Mouse (Mus musculus) right cerebral cortex, postnatal 36 days (tissue): ENCODE measurements around the gene Ppig.

ENCODE experiments used
- DNase-seq, 2 experiments: peaks; one replicate each; pipeline ENCODE4 v3.0.0; 2022; ENCODE audit warnings: low spot score in 2 of 2, mixed read lengths in 1 of 2

Gene Ppig

GRCm38 (mm10) chr2:69763340-69763739, 41.0 kb downstream of the Ppig start:
- DNase-seq = no peak

- no peak for DNase-seq
These were observed 42.4 kb downstream of the Ppig start for GRCm38 (mm10) chr2:69764716-69765115.

DNA sequence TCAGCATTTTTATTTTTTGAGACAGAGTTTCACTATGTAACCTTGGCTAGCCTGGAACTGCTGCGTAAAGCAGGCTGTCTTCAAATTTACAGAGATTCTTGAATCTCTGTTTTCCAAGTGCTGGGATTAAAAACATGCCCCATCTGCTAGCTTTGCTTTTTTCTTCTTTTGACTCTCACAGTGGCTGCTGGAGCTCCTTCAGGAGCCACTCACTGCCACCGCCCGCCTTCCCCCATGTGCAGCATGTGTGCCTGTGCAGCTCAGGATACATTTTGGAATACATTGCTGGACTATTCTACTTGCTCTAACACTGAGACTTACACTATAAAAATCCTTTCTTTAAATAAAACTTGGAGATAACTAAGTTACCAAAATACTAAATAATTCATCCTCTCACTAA, 51.0 kb downstream of the Ppig start:
- peak; percentile 13 to 52 for DNase-seq

DNA sequence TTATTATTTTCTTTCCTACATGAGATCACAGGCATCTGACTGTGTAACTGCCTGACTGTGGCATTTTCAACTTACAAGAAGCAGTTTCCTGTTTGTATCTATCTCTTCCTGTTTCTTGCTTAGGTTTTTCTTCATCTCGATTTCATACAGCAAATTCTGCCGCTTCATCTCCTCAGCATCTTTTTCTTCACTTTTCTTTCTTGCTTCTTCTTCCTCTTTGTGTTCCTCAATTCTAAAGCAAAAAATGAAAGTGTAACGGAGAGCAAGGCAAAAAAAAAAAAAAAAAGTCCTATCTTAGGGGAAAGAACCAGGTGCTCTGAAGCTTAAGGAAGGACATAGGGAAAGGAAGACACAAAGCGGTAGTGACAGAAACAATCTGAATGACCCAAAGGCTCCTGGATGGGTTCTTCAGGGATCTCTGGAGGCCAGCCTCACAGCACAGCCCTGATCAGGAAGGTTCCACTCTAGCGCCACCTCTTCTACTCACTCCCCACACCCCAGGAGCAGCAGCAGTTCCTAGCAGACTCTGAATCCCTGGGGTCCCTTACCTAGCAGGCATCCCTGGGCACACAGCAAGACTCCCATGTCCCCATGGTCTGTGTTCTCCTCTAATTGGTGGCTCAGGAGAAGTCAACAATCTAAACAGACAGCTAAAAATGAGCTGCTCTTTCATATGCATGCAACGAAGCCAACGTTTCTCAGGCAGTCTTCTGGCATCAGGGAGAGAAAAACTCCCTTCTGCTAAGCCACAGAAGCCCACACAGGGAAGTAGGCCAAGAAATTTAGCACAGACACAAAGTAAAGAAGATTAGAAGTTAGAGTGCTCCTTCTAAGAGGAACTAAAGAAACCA, 55.9 kb downstream of the Ppig start:
- no peak for DNase-seq

- DNase-seq = no peak
These were observed 56.5 kb downstream of the Ppig start for GRCm38 (mm10) chr2:69778836-69779177.

DNA sequence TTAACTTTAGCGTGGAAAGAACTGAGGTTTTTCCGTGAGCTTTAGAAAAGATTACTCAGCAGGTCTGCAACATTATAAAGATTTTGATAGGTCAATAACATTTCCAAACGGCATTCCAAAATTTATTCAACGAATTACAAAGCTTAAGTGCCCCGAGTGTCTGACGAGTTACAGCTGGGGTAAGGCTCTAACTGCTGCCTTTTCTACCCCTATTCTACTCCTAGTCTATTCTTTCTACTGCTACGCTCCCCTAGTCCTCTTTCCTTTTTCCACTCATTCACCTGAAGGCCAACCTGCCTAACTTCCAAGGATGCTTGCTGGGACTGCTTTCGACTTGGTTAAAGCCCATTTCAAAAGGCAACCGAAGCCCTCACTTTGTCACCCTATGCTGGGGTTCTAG, 66.6 kb downstream of the Ppig start:
- no peak for DNase-seq

DNA sequence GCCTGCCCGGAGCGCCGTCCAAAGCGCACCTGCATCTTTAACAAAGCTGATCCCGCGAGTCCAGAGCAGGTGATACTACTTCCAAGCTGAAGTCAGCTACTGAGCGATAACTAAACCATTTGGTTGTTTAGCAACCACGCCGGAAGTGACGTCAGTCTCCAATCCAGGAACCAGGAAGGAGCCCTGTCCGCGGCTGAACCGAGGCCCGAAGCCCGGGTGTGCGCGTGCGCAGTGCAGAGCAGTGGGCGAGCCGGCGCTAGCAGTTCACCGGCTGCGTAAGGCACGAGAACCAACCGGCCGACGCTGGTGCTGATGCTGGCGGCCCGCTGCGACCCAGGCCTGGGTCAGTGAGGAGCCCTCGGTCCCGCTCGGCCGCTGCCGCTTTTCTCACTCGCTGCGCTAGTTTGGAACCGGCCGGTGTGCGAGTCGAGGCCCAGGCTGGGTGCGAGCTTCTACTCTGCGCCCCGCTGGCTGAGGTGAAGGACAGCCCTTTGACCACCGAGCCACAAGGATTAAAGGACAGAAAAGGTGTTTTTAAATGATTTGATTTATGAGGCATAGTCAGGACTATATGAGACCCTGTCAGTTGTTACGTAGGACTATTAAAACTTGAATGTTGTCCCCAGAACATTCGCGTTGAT, 67.2 kb downstream of the Ppig start, which contains the start of the genes Ccdc173 and Phospho2:
TSS of gene Ccdc173 (minus strand) at position 147 of the 641 bp plus-strand sequence.
TSS of gene Phospho2 (plus strand) at position 195 of the 641 bp plus-strand sequence.
- DNase-seq = peak; percentile 97 to 98

- DNase-seq = peak; percentile 73 to 78
These were observed 67.9 kb downstream of the Ppig start for GRCm38 (mm10) chr2:69790285-69790684.

DNA sequence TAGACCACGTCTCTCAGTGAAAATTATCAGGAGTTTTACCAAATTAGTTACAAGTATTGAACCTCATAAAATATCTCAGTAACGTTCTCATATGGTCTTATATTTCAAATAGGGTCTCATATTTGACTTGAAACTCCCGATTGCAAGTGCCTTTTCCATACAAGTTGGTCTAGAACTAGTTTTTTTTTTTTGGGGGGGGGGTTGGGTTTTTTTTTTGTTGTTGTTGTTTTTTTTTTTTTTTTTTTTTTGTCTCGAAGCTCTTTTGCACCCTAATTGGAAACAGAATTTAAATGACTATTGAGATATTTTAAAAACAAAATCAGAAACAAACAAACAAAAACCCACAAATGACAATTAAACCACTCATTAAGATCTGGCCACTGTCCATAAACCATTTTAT, 68.4 kb downstream of the Ppig start:
- no peak for DNase-seq

- DNase-seq = no peak
These were observed 80.6 kb downstream of the Ppig start for GRCm38 (mm10) chr2:69802911-69803312.
